Mouse (Mus musculus) large intestine, adult 2 months (tissue): Measurements from ENCODE around the gene Crcp. TPM values are rescaled to one million over a fixed set of nuclear protein-coding genes. Genes with fewer than 3 reads are reported as not detected.

Experiments used
- DNase-seq: peaks from one replicate; pipeline ENCODE4 v3.0.0-alpha.2; 2012; ENCODE audit warnings: low read depth, low spot score
- WGBS: fragments of 180-500 bp; shearing (Covaris S2); methylation state at CpG from one replicate; pipeline ENCODE4 v1.1.7; 2018; 5-methylcytosine and 5-hydroxymethylcytosine counted together
- polyA plus RNA-seq: library from polyadenylated mRNA; depleted of rRNA; stranded (reverse); fragments of >200 nt; gene quantifications from 2 replicates; pipeline ENCODE4 v1.2.3, GENCODE M21; 2012; rRNA removed

Crcp gene
- 13.1 and 13.4 TPM in 2 replicates for polyA plus RNA-seq

- WGBS, result 1% methylated on average over 51 of the region's 51 CpGs
- DNase-seq, result peak; percentile 47
Measured at GRCm38 (mm10) chr5:130029142-130029897, at the start of gene Crcp, which contains the start of gene Asl. Gene Crcp (plus strand): TSS chr5:130029290. Gene Asl (minus strand): TSS chr5:130029247.

- 67% methylated on average over 3 of the region's 3 CpGs for WGBS
Measured at GRCm38 (mm10) chr5:129980216-129980615, 48.9 kb upstream of the Crcp start.

GRCm38 (mm10) chr5:129989376-129989775 lies 39.7 kb upstream of the Crcp start:
- 75% methylated on average over 13 of the region's 13 CpGs for WGBS
- no peak for DNase-seq

More at GRCm38 (mm10) chr5:129980216-129980615, 48.9 kb upstream of the Crcp start:
- DNase-seq, result no peak

- no peak for DNase-seq
- WGBS, result 93% methylated on average over 5 of the region's 5 CpGs
Measured at GRCm38 (mm10) chr5:129991898-129992297, 37.2 kb upstream of the Crcp start.

- DNase-seq, result no peak
- WGBS, result 92% methylated on average over 14 of the region's 14 CpGs
Measured at GRCm38 (mm10) chr5:129993374-129993773, 35.7 kb upstream of the Crcp start.

- no peak for DNase-seq
- 90% methylated on average over 7 of the region's 7 CpGs for WGBS
Measured at GRCm38 (mm10) chr5:129994989-129995388, 34.1 kb upstream of the Crcp start.

GRCm38 (mm10) chr5:129997700-129998099 lies 31.4 kb upstream of the Crcp start:
- no peak for DNase-seq
- WGBS, result 76% methylated on average over 19 of the region's 19 CpGs

GRCm38 (mm10) chr5:129999097-129999496 lies 30.0 kb upstream of the Crcp start:
- DNase-seq, result peak; percentile 45
- whole genome bisulfite sequencing, result 28% methylated on average over 4 of the region's 4 CpGs

GRCm38 (mm10) chr5:130000735-130001134 lies 28.4 kb upstream of the Crcp start:
- WGBS, result 43% methylated on average over 12 of the region's 12 CpGs
- peak; percentile 21 for DNase-seq

GRCm38 (mm10) chr5:130001356-130001987 lies 27.6 kb upstream of the Crcp start:
- 36% methylated on average over 5 of the region's 5 CpGs for WGBS

GRCm38 (mm10) chr5:130002301-130003146 lies 26.6 kb upstream of the Crcp start, which contains the start of gene Gusb:
Gene Gusb (minus strand): TSS chr5:130003049.
- peak; percentile 55 for DNase-seq

More at GRCm38 (mm10) chr5:130001356-130001987, 27.6 kb upstream of the Crcp start:
- no peak for DNase-seq

GRCm38 (mm10) chr5:130003229-130003628 lies 25.9 kb upstream of the Crcp start:
- no peak for DNase-seq
- 56% methylated on average over 7 of the region's 7 CpGs for WGBS

More at GRCm38 (mm10) chr5:130002301-130003146, 26.6 kb upstream of the Crcp start, which contains the start of gene Gusb:
- WGBS, result under 1% methylated on average over 39 of the region's 39 CpGs

- 84% methylated on average over 1 of the region's 1 CpGs for WGBS
- DNase-seq, result no peak
Measured at GRCm38 (mm10) chr5:130007344-130007743, 21.7 kb upstream of the Crcp start.

GRCm38 (mm10) chr5:130008034-130008590 lies 21.0 kb upstream of the Crcp start:
- DNase-seq, result no peak
- 82% methylated on average over 6 of the region's 6 CpGs for WGBS

- DNase-seq, result no peak
- 91% methylated on average over 4 of the region's 4 CpGs for WGBS
Measured at GRCm38 (mm10) chr5:130009784-130010183, 19.3 kb upstream of the Crcp start.

- no peak for DNase-seq
- WGBS, result 98% methylated on average over 5 of the region's 5 CpGs
Measured at GRCm38 (mm10) chr5:130010961-130011360, 18.1 kb upstream of the Crcp start.

- no peak for DNase-seq
- 97% methylated on average over 3 of the region's 3 CpGs for WGBS
Measured at GRCm38 (mm10) chr5:130015104-130015503, 14.0 kb upstream of the Crcp start.

GRCm38 (mm10) chr5:130019461-130019860 lies 9.6 kb upstream of the Crcp start:
- WGBS, result 71% methylated on average over 8 of the region's 8 CpGs

GRCm38 (mm10) chr5:130021361-130021966 lies 7.6 kb upstream of the Crcp start:
- WGBS, result 81% methylated on average over 5 of the region's 5 CpGs
- no peak for DNase-seq

More at GRCm38 (mm10) chr5:130019461-130019860, 9.6 kb upstream of the Crcp start:
- DNase-seq, result no peak
